Mouse (Mus musculus) embryonic fibroblast, embryonic 13.5 days (primary cell): Measurements from ENCODE around the gene Trpc2.

ENCODE experiments used
- CTCF ChIP-seq: IDR thresholded peaks from 2 replicates; pipeline ENCODE4 v1.5.1; 2011; ENCODE audit warnings: mild to moderate bottlenecking, control low read depth, low read length, moderate library complexity, borderline replicate concordance; ENCODE audit not compliant: insufficient read depth
- POLR2A ChIP-seq: IDR thresholded peaks from 2 replicates; pipeline ENCODE4 v1.6.1; 2011; ENCODE audit warnings: low read depth, mild to moderate bottlenecking, control low read depth, low read length, moderate library complexity

DNA sequence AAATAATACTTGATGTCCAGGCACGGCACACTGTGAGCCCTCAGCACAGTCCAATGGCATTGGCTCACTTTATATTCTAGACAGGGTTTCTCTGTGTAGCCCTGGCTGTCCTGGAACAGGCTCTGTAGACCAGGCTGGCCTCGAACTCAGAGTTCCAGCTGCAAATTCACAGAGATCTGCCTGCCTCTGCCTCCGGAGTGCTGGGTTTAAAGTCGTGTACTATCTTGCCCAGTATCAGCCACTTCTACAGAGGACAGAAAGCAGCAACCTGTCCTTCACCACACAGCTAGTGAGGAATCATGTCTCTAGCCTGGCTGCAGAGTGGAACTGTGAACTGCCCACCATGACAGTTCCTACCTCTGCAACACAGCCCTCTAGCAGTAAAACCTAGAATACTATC, 26.8 kb downstream of the Trpc2 start:
- TF ChIP-seq CTCF (no peak), POLR2A (no peak)
